In the genomic region with DNA sequence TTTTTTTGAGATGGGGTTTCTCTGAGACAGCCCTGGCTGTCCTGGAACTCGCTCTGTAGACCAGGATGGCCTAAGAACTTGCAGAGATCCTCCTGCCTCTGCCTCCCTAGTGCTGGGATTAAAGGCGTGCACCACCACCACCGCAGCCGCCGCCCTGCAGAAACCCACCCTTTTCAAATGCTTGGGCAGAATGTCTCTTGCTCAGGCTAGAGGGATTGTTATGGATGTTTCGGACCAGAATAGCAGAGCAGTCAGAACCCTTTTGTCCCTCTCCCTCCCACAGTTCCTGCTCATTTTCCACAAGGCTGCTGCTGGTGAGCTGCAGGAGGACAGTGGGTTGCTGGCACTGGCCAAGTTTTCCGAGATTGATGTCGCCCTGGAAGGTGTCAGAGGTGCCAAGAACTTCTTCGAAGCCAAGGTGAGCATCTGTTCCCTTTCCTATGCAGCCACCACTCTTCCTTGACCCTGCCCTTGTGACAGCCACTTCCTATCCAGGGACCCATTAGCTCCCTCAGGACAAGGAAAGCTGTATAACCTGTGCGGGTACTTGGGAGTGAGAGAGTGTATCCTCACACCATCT, we compare ENCODE assay signal across 26 mouse cellular contexts. TPM values are rescaled to one million over a fixed set of nuclear protein-coding genes. Genes with fewer than 3 reads are reported as not detected.
A peak's percentile ranks its signal among the peaks of the same experiment; 100 is the strongest.
DNase-seq lines count a peak whose midpoint lies in the region; ATAC-seq lines count a peak whose summit lies in the region.
"Had no signal": no experiment of that assay in that cellular context is flagged by ENCODE, and none has a peak within 500 bp of the region (broad histone marks: within the 10 kb centered on the region; RNA-seq: fewer than 3 reads in every experiment).

No protein-coding gene starts in this region.

- no peaks in the 10 kb centered on the region for H3K27me3 ChIP-seq in midbrain, embryonic 11.5 days (ENCODE audit: control insufficient read depth, insufficient read depth, low read length)
- H3K27me3 ChIP-seq in midbrain, embryonic 10.5 days (ENCODE audit: low read depth, poor library complexity, severe bottlenecking), result no peaks in the 10 kb centered on the region
- H3K27me3 ChIP-seq: CH12.LX; embryonic facial prominence, embryonic 13.5 days; forebrain, embryonic 12.5 days; forebrain, embryonic 15.5 days; hindbrain, embryonic 12.5 days; hindbrain, embryonic 15.5 days had no signal

- no peak for ATAC-seq in midbrain, embryonic 11.5 days (ENCODE audit: low FRiP score)
- ATAC-seq: forebrain, embryonic 15.5 days; intestine, postnatal 0 days had no signal

- no peak overlapping the region for H3K4me2 ChIP-seq in midbrain, embryonic 11.5 days
- H3K4me2 ChIP-seq: embryonic facial prominence, embryonic 13.5 days; forebrain, embryonic 12.5 days; forebrain, embryonic 15.5 days; heart, embryonic 11.5 days; hindbrain, embryonic 12.5 days; hindbrain, embryonic 15.5 days had no signal

- no peaks in the 10 kb centered on the region for H3K9me3 ChIP-seq in midbrain, embryonic 11.5 days (ENCODE audit: control insufficient read depth, low read length)
- H3K9me3 ChIP-seq in midbrain, embryonic 10.5 days (replicated peaks), result no peaks in the 10 kb centered on the region
- H3K9me3 ChIP-seq: embryonic facial prominence, embryonic 10.5 days; embryonic facial prominence, embryonic 13.5 days; forebrain, embryonic 12.5 days; forebrain, embryonic 15.5 days; hindbrain, embryonic 12.5 days; hindbrain, embryonic 15.5 days had no signal

- H3K4me1 ChIP-seq in midbrain, embryonic 11.5 days (ENCODE audit: control insufficient read depth, insufficient read depth, low read length), result no peaks in the 10 kb centered on the region
- no peaks in the 10 kb centered on the region; the same call in 1 of the 2 replicates for H3K4me1 ChIP-seq in midbrain, embryonic 10.5 days
- H3K4me1 ChIP-seq: embryonic facial prominence, embryonic 13.5 days; forebrain, embryonic 12.5 days; forebrain, embryonic 15.5 days; hindbrain, embryonic 12.5 days; hindbrain, embryonic 15.5 days had no signal

- H3K36me3 ChIP-seq in midbrain, embryonic 11.5 days (ENCODE audit: control insufficient read depth, insufficient read depth, low read length), result no peaks in the 10 kb centered on the region
- no peaks in the 10 kb centered on the region for H3K36me3 ChIP-seq in midbrain, embryonic 10.5 days
- H3K36me3 ChIP-seq: embryonic facial prominence, embryonic 10.5 days; embryonic facial prominence, embryonic 13.5 days; forebrain, embryonic 12.5 days; forebrain, embryonic 15.5 days; hindbrain, embryonic 12.5 days; hindbrain, embryonic 15.5 days had no signal

- H3K27ac ChIP-seq in midbrain, embryonic 11.5 days (ENCODE audit: low read depth, low read length), result no peak overlapping the region
- H3K27ac ChIP-seq in midbrain, embryonic 10.5 days (replicated peaks), result no peak overlapping the region
- H3K27ac ChIP-seq: embryonic facial prominence, embryonic 10.5 days; embryonic facial prominence, embryonic 13.5 days; forebrain, embryonic 12.5 days; forebrain, embryonic 15.5 days; hindbrain, embryonic 12.5 days; hindbrain, embryonic 15.5 days had no signal

- no peak overlapping the region for H3K4me3 ChIP-seq in midbrain, embryonic 11.5 days (ENCODE audit: low read depth, low read length)
- no peak overlapping the region for H3K4me3 ChIP-seq in midbrain, embryonic 10.5 days
- H3K4me3 ChIP-seq: embryonic facial prominence, embryonic 10.5 days; embryonic facial prominence, embryonic 13.5 days; erythroblast, embryonic 14.5 days; forebrain, embryonic 12.5 days; forebrain, embryonic 15.5 days; hindbrain, embryonic 12.5 days; hindbrain, embryonic 15.5 days had no signal

- no peak overlapping the region for H3K9ac ChIP-seq in midbrain, embryonic 11.5 days (ENCODE audit: low read length)
- H3K9ac ChIP-seq: embryonic facial prominence, embryonic 13.5 days; forebrain, embryonic 12.5 days; forebrain, embryonic 15.5 days; hindbrain, embryonic 12.5 days; hindbrain, embryonic 15.5 days had no signal

- DNase-seq in cerebellum, postnatal 10 days, result peak; percentile 72 to 84
- DNase-seq in cerebellum, adult 11 months, result no peak
- DNase-seq in midbrain, embryonic 11.5 days (ENCODE audit: low spot score, missing footprints), result peak; percentile 44
- no peak for DNase-seq in midbrain, embryonic 10.5 days (ENCODE audit: low spot score)
- DNase-seq in brain, adult 2 months (ENCODE audit: low read depth, low spot score), result peak; percentile 14
- DNase-seq in gastrocnemius, adult 8-10 months (ENCODE audit: low spot score in 2 of 2), result no peak
- DNase-seq: adrenal gland, adult 2 months; adrenal gland, postnatal 14 days; B cell, adult 2 months; embryo, embryonic 11 days; gastrocnemius, postnatal 14 days; heart, adult 11 months; kidney, adult 2 months had no signal

- WGBS in midbrain, embryonic 11.5 days, result 88% methylated on average over 10 of the region's 10 CpGs
- 88% methylated on average over 10 of the region's 10 CpGs for WGBS in midbrain, embryonic 10.5 days

RNA-seq across cellular contexts. Expression of a gene that starts 29.4 kb away (rescaled TPM):
- 50.7 and 51.9 TPM in 2 replicates for polyA plus RNA-seq in midbrain, embryonic 11.5 days (2014; fragmentation: Nextera tagmentation; extraction: Ambion mirVana)
- 49.1 and 52.4 TPM in 2 replicates for polyA plus RNA-seq in midbrain, embryonic 10.5 days (2016; fragmentation: Nextera tagmentation; extraction: Ambion mirVana)
- 10 to 100 TPM; 33.1 to 40.4 (median 39.0) TPM for total RNA-seq in gastrocnemius, adult 8-10 months (2022)

RNA-seq across cellular contexts. Expression of a gene that starts 33.3 kb away (rescaled TPM):
- polyA plus RNA-seq in midbrain, embryonic 11.5 days (2014; fragmentation: Nextera tagmentation; extraction: Ambion mirVana), result 0.58 and 0.83 TPM in 2 replicates
- polyA plus RNA-seq in midbrain, embryonic 10.5 days (2016; fragmentation: Nextera tagmentation; extraction: Ambion mirVana), result 0.64 and 0.71 TPM in 2 replicates
- total RNA-seq in gastrocnemius, adult 8-10 months (2022), result 1 to 10 TPM; 1.7 to 3.4 (median 2.9) TPM
- total RNA-seq: hematopoietic stem cell, adult 5-6 weeks; MEL had no signal
- polyA plus RNA-seq: erythroblast, embryonic 14.5 days; heart, embryonic 14.5 days had no signal

Comparison
In these comparisons a context has a peak if more than half of its experiments do, and no peak if none do; other contexts are left out.
1. DNase-seq: peak in cerebellum, postnatal 10 days (2 of 2), midbrain, embryonic 11.5 days (single experiment) and brain, adult 2 months (single experiment); none in cerebellum, adult 11 months (single experiment), midbrain, embryonic 10.5 days (single experiment) and gastrocnemius, adult 8-10 months (0 of 2).